Mouse (Mus musculus) cerebellum, adult 11 months (tissue): Measurements from ENCODE around the gene Osbpl5.

Source experiments
- DNase-seq: peaks from one replicate; pipeline ENCODE4 v3.0.0; 2022

Gene Osbpl5

GRCm38 (mm10) chr7:143753990-143754715 lies 2.6 kb downstream of the Osbpl5 start:
- DNase-seq, result peak; percentile 32

DNA sequence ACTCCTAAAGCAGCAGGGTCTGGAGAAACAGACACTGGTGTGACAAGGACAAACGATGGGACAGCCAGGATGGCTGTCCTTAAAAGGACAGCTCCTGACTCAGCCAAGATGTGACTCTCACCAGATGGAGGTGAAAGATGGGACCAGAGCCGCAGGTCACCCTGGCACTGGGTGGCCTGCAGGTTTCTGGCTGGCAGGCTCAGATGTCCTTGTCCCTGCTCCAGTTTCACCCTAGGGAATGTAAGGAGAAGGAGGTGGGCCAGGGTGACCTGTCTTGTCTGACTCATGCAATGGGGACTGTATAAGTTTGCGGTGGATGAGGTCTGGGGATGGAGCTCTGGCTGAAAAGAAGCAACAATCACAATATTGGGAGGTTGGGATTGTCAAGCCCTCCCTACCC lies 4.2 kb downstream of the Osbpl5 start:
- no peak for DNase-seq

DNA sequence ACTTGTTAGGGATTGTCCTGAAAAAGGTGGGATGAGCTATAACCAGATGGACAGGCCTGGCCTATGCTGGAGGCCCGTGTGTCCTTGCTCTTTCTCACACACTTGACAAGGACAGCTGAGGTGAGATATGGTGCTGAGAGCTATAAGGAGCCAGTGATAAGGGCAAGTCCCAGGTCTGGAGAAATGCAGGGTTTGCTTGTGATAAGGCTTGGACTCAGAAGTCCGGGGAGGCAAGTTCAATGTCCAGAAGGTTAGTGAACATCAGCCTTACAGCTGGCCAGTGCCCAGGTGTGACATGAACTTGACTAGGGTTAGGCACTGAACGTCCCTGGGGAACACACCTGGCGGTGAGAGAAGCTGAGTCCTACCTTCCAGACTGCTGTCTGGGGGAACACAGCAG lies 4.7 kb downstream of the Osbpl5 start:
- no peak for DNase-seq

DNA sequence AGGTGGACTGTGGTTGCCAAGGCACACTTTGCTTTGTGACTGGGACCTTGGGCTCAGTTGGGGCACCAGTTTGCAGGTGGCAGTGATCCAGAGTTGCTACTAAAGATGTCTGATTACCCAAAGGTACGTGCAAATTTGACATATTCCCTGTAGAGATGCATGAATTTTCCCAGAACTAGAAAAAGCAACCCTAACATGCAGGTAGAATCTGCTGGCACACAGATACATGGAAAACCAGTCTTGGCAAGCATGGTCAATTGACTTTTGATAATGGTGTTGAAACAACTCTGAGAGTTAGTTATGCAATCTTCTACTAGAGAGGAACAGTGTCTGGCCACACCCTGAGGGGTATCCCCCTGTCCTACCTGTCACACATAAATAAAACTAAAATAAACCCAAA lies 5.4 kb downstream of the Osbpl5 start:
- no peak for DNase-seq

DNA sequence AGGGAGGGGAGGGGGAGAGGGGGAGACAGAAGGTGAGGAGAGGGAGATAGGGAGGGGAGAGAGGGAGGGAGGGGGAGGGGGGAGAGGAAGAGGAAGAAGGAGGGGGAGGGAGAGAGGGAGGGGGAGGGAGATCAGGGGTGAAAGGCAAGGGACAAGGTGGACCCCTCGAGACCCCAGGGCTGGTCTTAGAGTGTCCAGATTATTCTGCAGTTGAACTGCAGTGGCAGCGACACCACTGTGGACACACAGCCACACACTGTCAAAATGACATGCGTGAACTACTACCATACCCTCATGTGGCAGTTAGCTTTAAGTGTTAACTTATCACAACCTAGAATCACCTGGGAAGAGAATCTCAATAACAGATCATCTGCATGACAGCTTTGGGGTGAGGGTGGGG lies 7.7 kb downstream of the Osbpl5 start:
- DNase-seq, result no peak

DNA sequence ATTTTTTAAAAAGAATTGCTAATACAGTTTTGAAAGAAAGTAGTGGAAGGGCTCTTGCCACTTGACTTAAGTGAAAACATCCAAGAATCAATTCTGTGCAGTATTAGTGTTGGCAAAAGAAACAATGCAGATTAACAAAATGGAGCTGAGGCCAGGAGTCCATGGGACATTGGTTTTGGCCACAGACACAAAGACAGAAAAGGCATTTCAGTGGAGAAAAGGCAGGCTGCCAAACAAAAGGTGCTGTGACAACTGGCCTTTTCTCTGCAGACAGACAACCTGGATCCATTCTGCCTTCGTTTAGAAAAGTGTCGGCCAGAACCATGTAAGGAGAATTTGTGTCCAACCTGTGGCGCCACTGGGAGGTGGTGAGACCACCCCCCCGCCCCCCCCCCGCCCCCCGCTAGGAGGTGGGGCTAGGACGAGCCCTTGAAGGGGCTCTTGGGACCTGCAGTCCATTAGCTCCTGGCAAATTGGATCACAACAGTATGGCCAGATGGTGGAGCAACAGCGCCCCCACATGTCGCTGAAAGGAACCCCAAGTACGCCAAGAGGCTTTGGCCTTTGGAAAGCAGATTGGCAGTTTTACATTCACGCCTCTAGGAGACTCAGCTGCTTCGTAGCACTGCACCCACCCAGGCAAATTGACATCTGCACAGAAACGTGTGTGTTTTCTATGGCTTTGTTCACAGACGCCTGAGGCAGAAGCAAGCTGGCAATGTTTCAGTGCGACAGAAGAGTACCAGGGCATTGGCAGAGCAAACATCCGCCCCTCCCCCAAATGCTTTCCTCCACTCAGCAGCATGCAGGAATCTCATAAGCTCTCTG lies 8.5 kb downstream of the Osbpl5 start:
- peak; percentile 73 for DNase-seq

DNA sequence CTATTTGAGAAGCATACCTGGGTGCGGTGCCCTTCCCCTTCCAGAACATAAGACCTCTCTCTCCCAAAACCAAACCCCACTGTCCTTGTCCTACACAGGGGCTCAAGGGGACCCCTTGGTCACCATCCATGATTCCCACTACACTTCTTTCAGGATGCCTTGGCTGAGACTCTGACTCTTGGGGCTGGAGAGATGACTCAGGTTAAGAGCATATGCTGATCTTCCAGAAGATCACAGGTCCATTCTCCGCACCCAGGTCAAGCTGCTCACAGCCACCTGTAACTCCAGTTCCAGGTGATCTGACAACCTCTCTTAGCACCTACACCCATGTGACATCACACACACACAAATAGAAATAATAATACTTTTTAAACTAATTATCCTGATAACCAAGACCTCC lies 16.1 kb downstream of the Osbpl5 start:
- no peak for DNase-seq

- DNase-seq, result peak; percentile 26
These were observed 17.0 kb downstream of the Osbpl5 start for GRCm38 (mm10) chr7:143739511-143740461.

DNA sequence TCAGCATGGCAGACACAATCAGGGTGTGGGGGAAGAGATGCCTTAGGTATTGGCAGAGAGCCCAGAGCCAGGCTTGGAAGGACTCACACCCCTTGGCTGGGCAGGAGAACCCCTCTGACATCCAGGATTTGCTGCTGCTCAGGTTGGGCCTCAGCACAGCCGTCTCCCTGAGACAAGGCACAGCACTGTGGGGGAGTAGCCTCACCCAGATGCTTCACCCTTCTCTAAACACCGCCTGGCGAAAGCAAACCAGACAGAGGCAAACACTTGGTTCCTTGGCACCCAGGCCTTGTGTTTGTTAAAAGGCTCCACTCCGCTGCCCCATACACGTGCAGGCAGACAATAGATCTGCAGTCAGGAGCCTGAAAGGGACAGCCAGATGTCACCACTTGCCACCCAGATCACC lies 18.2 kb downstream of the Osbpl5 start:
- DNase-seq, result no peak

- no peak for DNase-seq
These were observed 18.6 kb downstream of the Osbpl5 start for GRCm38 (mm10) chr7:143738194-143738593.

- DNase-seq, result no peak
These were observed 23.0 kb downstream of the Osbpl5 start for GRCm38 (mm10) chr7:143733746-143734145.

GRCm38 (mm10) chr7:143729886-143730285 lies 26.9 kb downstream of the Osbpl5 start:
- DNase-seq, result no peak

DNA sequence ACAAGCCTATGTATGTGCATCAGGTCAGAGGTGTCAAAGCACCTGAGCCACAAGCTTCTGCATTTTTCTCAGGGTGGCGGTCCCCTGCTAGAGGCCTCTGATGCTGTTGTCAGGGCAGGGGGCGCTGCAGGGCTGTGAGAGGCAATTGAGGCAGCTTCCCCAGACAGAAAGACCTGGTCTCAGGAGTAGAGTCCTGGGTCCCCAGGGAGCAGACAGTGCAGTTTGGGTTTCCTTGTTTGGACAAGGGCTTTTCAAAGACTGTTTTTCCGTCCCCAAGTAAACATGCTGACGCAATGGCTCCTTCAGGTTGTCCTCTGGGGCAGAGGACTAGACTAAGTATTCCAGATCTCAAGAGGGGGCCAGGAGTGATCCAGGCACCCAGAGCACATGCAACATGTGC lies 30.4 kb downstream of the Osbpl5 start:
- no peak for DNase-seq

DNA sequence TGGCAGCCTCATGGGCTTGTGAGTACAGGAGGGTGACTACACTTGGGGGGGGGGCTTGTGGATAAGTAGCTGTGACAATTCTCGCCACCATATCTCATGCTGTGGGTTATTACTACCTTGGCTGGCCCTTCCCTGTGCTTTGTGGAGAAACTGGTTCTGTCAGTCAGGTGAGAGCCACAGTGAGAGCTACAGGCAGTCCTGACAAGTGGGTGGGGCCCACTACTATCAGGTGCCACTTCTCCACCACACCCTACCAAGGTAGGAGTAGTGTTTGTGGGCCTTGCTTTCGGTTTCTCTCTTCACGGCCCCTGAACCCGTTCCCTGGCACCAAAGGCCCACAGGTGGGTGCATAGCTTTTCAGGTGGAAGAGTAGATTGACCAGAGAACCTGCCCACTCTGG lies 32.9 kb downstream of the Osbpl5 start:
- DNase-seq, result no peak

DNA sequence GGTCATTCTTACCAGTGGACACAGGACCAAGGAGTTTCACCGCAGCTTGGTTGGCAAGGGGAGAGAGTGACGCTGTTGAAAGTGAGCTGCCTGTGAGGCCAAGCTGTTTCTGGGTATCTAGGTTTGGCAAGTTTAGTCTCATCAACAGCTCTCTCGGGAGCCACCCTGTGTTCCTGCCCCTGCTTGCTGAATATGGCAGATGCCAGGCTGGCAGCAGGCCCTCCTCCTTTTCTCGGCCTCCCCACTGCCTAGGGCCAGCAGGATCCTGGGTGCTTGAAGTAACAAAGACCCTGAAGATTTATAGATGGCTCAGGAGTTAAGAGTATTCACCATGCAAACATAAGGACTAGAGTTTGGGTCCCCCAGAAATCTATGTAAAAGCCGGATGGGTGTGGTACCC lies 34.1 kb downstream of the Osbpl5 start:
- no peak for DNase-seq

DNA sequence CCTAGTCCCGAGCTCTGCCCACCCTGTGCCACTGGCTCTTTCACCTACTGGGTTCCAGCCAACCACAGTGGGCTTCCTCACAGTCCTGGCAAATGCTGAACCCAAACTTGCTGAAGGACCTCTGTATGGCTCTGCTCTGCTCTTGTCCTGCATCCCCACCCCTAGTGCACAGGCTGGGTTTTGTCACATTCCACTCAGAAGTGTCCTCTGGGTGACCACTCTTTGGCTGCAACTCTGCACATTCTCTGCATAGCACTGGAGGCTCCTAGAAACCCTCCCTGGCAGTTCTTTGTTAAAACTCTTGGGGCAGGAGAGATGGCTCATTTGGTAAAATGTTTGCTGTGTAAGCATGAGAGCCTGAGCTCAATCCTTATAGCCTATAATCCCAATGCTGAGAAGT lies 39.0 kb downstream of the Osbpl5 start:
- no peak for DNase-seq

DNA sequence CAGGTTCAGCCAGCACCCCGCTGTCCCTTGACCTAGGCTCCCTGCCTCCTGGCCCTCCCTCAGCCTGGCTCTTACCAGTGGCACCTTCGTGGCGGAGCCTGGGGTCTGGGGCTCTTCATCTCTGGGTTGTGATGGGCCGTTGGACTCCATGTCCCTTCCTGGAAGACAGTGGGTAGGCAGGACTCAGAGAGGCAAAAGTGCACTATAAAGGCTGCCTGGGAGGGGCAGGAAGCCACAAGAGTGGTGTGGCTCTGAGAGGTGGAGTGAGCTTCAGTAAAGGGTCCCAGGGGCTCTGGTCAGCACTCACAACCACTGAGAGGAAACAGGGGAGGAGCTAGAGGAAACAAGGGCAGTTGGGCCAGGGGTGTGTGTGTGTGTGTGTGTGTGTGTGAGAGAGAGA lies 43.4 kb downstream of the Osbpl5 start:
- DNase-seq, result no peak

GRCm38 (mm10) chr7:143712771-143713348 lies 43.9 kb downstream of the Osbpl5 start:
- DNase-seq, result no peak

DNA sequence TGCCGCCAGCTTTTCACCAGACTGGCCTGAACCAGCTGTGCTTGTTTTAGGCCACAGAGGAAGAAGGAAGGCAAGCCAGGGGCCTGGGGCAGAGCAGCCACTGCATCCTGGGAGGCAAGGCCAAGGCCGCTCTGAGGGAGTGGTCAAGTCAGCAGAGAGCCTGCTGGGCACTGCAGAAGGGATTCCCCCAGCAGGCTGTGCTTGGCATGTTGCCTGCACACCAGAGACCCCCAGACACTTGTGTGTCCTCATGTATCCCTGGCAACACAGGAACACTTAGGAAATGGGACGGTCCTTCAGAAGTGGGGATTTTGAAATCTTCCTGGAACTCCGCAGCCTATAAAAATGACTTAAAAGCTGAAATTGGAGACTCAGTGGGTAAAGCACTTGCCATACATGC lies 44.8 kb downstream of the Osbpl5 start:
- DNase-seq, result no peak

GRCm38 (mm10) chr7:143711381-143711780 lies 45.4 kb downstream of the Osbpl5 start:
- DNase-seq, result no peak

DNA sequence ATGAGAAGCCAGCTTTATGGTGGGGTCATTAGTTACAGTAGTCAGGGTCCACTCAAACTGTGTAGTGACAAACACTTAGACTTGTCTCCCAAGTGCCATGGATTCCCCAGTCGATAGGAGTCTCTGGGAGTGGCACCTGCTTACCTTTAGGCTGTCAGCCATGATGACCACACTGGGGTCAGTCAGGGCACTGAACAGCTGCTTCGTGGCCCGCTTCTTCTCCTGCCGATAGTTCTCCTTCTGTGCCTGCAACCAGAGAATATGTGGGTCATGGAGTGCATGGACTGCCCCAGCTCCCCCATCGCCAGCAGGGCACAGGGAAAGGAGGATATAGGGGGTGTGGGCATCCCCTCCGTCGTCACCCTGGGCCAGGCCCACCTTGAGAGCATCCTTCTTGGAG lies 47.4 kb downstream of the Osbpl5 start:
- DNase-seq, result no peak

- DNase-seq, result peak; percentile 85
These were observed 49.9 kb downstream of the Osbpl5 start for GRCm38 (mm10) chr7:143706697-143707438.
